Mouse (Mus musculus) mouse embryonic stem cell (cell line): ENCODE measurements around the gene Ckm.

Experiments used
- in situ Hi-C, 2 experiments: fragments of 300-500 bp; cut with MboI; formaldehyde crosslinking; loops; 1 replicate in 1 of 2; 3 replicates in 1 of 2; pipeline ENCODE4 v1.14.3; 2019 to 2020; ENCODE audit warnings: low sequenced_read_pairs in 2 of 2, low pct_unique_long_range_greater_than_20kb in 1 of 2, mixed read lengths in 1 of 2; ENCODE audit not compliant: unreplicated experiment in 1 of 2

The Ckm gene

GRCm38 (mm10) chr7:19457414-19458071 is 53.0 kb downstream of the Ckm start:
- in situ Hi-C loops = no loop called here

GRCm38 (mm10) chr7:19458072-19458486 is 53.5 kb downstream of the Ckm start:
- in situ Hi-C loops = no loop called here

GRCm38 (mm10) chr7:19458591-19459111 is 54.1 kb downstream of the Ckm start, which contains the start of gene Mark4:
TSS of gene Mark4 (minus strand) at chr7:19458821.
- in situ Hi-C loops = no loop called here

GRCm38 (mm10) chr7:19459144-19459870 is 54.7 kb downstream of the Ckm start:
- in situ Hi-C loops = no loop called here

- in situ Hi-C loops = no loop called here
Observed at GRCm38 (mm10) chr7:19460500-19460899, 55.9 kb downstream of the Ckm start.

- in situ Hi-C loops = no loop called here
Observed at GRCm38 (mm10) chr7:19461488-19461887, 56.9 kb downstream of the Ckm start.

GRCm38 (mm10) chr7:19462443-19462842 is 57.9 kb downstream of the Ckm start:
- in situ Hi-C loops = no loop called here

- in situ Hi-C loops = no loop called here
Observed at GRCm38 (mm10) chr7:19462884-19463381, 58.4 kb downstream of the Ckm start, which contains the start of gene Exoc3l2. TSS of gene Exoc3l2 (plus strand) at chr7:19463331.

- in situ Hi-C loops = no loop called here
Observed at GRCm38 (mm10) chr7:19464367-19465307, 60.1 kb downstream of the Ckm start.

- in situ Hi-C loops = no loop called here
Observed at GRCm38 (mm10) chr7:19466602-19467145, 62.1 kb downstream of the Ckm start.

GRCm38 (mm10) chr7:19467638-19468037 is 63.1 kb downstream of the Ckm start:
- in situ Hi-C loops = no loop called here

- in situ Hi-C loops = no loop called here
Observed at GRCm38 (mm10) chr7:19468279-19468678, 63.7 kb downstream of the Ckm start.

- in situ Hi-C loops = no loop called here
Observed at GRCm38 (mm10) chr7:19469404-19469803, 64.8 kb downstream of the Ckm start.

GRCm38 (mm10) chr7:19470308-19470707 is 65.7 kb downstream of the Ckm start:
- in situ Hi-C loops = no loop called here

- in situ Hi-C loops = no loop called here
Observed at GRCm38 (mm10) chr7:19472403-19472802, 67.8 kb downstream of the Ckm start.
